Mouse (Mus musculus) MEL-GATA-1-ER (cell line): ENCODE data around the gene Exoc3l2.

Experiments
- DNase-seq: peaks from one replicate; pipeline ENCODE4 v3.0.0-alpha.2; 2012; ENCODE audit warnings: low read depth; ENCODE audit errors: extremely low read depth

Gene Exoc3l2

DNA sequence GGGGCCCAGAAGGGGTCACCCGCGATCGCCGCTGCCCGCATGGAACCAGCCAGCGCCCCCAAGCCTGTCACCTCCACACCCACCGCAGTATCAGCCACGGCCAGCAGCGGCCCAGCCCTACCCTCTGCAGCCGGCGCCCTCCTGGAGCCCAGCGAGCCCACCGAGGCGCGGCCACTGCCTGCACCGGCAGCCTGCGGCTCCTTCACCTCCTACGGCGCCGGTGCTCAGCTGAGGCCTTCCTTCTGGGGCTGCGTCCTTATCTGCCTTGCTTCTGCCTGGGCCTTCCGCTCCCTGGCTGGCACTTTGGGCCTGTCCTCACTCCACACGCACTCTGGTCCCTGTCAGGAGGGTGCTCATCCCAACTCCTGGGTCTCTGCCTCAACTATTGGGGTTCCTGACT is 56.9 kb downstream of the Exoc3l2 start:
- no peak for DNase-seq

DNA sequence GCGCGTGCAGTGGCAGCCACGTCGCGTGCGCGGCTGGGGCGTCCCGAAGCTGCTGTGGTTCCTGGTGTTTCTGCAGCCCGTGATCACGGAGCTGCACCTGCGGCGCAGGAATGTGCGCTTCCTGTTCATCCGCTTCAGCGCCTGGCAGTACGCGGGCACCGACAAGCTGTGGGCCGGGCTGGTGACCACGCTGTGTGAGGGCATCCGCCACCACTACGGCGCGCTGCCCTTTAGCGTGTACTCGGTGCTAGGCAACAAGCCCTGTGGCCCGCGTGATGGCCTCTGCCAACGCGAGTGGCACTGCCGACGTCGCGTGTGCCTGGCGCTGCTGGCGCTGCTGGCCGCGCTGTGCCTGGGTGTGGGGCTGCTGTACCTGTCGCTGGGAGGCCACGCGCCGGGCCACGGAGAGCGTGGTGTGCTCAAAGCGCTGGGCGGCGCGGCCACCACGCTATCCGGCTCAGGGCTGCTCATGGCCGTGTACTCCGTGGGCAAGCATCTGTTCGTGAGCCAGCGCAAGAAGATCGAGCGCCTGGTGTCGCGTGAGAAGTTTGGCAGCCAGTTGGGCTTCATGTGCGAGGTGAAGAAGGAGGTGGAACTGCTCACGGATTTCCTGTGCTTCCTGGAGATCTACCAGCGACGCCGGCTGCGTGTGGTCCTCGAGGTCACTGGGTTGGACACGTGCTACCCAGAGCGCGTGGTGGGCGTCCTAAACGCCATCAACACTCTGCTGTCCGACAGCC is 60.1 kb downstream of the Exoc3l2 start:
- DNase-seq, result no peak

DNA sequence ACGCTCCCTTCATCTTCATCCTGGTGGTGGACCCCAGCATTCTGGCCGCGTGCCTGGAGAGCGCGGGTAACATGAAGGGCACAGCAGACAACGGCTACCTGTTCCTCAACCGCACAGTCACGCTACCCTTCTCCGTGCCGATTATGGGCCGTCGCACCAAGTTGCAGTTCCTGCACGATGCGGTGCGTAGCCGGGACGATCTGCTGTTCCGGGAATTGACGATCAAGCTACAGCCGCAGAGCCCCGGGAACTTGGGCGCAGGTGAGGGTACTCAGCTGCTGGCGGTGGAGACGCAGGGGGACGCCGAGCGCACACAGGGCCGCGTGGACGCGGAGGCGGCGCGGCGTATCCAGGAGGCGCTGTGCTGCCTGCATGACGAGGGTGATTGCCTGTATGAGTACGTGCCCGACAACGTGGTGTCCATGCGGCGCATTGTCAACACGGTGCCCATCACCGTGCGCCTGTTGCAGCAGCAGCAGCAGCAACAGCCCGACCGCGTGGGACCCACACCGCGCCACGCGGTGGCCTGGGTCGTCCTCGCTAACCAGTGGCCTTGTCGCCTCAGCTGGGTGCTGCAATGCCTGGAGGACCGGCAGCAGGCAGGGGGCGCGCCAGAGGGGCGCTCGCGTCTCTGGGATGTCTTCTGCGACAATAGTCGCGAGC is 60.8 kb downstream of the Exoc3l2 start:
- no peak for DNase-seq

DNA sequence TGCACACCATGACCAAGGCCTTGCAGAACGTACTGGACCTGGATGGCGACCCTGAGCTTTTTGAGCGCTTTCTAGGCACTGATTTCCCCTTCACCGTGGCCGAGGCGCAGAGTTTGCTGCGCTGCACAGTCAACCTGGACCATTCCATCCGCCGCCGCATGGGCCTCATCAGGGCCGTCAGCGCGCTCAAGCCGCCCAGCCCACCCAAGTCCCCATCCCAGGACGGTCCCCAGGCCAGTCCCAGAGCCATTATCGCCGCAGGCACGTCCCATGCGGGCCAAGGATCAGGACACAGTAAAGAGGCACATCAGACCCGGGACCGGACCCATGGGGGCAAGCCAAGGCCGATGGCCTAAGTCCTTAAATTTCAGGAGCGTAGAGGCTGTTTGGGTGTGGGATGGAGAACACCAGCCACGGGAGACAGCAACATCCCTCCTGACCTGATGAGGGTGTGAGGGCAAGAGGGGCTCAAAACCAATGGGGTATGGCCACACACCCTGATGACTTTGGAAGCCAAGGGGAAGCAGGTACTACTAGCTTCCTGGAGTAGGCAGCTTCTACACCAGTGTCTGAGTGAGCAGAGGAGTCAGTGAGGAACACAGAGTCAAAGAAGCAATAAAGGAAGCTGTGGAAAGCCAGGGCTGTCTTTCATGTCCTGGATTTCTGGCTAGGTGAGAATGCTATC is 61.4 kb downstream of the Exoc3l2 start:
- DNase-seq, result no peak

DNA sequence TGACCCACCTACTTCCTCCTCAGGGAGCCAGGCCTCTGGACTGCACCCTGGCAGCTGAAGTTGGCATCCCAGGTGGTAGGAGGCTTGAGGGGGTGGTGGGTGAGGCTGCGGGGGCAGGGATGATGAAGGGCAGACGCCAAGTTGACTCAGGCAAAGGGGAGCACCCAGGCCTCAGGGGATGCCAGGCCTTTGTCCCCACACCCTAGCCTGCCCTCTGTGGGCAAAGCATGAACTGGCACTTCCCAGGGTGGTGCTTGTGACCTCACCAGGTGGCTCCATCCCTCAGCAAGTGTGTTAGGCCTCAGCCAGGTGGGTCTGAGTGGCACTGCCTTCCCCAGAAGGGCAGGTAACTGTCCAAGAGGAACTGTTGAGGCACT is 62.0 kb downstream of the Exoc3l2 start:
- no peak for DNase-seq

DNA sequence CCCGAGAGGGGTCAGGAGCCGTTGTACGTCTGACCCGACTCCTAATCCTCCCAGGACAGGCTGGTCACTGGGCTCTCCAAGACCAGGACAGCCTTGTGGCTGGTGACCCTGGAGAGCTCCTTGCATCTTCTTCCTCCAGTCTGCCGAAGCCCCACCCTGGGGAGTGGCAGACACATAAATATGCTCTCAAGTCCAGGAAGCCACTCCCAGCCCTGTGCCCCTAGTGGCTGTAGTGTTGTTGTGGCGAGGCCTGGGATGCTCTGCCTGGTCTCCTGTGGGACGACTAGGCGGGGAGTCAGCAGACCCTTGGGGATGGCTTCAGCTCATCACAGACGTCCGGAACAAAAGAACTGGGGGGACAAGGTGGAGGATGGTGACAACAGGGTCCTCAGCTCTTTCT is 67.9 kb downstream of the Exoc3l2 start:
- no peak for DNase-seq

DNA sequence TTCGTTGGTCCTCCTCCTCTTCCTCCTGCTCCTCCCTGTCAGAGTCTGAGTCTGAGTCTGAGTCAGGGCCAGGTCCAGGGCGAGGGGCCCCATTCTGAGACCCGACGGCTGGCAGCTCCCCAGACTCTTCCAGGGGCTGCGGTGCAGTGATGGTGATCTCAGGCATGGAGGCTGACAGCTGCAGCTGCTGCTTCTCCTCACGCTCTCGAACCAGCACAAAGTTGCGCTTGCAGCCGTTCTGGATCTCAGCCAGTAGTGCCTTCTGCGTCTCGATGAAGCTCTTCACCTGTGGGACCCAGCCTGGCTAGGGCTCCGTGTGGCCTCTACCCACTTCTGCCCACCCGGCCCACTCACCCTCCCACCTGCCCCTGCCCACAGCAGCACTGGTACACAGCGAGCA is 69.1 kb downstream of the Exoc3l2 start:
- no peak for DNase-seq

DNA sequence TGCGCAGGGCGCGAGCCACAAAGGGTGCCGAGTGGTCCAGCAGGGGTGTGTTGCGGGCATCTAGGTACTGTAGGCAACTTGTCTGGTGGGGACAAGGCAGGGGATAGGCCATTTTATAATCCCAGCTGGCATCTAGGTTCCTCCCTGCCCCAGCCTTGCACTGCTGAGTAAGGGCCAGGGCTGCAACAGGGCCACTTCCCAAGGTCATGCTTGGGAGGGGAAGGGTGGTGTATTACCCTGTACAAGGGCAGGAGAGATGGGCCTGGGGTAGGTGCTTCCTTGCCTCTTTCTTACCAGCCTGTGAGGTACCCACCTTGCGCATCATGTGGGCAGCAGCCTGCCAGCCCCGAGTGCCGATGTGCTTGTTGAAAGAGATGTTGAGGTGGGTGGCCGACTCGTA is 71.5 kb downstream of the Exoc3l2 start:
- DNase-seq, result no peak

DNA sequence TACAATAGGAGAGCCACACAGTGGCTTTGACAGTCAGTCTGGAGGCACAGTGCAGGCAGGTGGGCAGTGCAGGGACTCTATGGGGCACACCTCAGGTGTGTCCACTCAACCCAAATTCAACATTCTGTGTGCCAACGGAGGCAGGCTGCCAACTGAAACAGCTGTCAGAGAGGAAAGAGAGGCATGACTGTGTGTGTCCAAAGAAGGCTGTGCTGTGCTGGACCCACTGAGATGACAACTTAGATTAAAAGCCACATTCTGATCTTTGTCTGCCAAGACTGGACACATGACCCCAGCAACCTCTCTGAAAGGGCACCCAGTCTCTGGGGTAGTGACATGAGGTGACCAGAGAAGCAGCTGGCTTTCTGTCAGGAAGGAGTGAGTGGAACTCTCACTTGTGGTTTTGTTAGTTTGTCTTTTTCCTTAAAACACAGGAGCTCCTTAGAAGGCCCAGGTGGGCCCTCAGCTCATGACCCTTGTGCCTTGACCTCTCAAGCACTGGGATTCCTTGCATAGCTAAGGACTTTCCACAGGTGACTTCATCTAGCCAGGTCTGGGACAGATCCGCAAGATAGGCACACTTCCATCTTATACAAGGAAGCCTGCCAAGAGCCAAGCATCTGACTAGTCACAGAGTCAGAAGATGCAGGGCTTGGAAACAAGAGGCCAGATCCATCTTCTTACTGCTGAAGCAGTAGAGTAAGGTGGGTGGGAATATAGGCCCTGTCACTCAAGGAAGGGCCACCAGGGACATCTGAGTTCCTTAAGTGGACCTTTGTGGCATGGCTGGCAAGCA is 77.8 kb downstream of the Exoc3l2 start:
- DNase-seq, result no peak

DNA sequence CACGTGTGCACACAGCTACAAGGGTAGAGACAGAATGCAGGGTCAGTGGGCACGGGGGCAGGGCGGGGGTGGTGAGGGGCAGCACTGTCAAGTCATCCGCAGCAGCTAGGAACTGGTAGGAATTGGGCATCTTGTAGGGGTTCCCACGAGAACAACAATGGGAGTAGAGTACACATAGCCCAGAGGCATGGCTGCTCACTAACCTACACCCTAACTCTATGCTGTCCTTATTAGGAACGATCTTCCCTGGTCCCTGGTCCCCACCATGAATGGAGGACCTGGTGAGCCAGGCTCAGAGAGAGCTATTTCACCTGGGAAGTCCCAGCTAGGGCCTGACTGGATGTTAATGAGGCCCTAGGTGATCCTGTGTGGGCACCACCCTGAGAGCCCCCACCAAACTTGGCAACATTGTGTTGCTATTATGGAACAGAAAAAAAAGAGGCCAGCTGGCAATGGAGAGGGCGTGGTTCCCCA is 78.6 kb downstream of the Exoc3l2 start:
- no peak for DNase-seq

DNA sequence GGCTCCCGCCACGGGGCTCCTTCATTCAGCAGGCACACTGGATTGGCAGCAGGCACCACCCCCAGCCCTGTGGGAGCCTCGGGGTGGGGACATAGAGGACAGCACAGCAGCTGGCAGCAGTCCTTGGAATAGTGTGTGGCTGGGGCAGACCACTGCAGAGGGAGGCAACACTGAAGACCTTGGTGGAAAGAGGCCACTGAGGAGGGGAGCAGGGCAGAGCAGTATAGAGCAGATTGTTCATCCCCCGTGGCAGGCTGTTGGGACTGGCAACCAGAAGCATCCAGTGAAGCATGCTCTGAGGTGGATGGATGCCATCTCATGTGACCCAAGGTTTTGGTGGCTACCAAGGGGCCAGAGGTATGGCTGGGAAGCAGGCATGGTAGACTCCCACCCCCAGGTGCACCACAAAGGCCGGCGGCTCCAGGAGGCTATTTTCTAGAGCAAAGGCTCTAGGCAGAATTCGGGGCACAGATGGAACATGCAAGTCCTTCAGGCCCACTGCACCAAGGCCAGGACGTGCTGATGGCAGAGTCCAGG is 79.1 kb downstream of the Exoc3l2 start:
- no peak for DNase-seq

DNA sequence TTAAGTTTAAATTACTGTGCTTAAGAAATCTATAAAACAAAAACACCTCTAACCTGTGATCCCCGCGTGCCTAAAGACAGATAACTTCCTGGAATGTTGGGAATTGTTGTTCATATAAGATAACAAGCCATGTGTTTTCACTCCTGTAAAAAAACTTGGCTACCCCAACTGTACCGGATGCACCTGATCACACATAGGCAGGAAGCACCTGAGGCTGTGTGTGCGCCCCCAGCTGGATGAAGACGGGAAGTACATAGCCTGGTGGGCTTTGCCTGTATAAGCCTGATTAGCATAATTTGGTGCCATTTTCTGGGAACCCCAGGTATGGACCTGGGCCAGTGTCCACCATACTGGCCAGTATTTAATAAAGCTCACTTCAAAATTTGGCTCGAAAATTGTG is 80.5 kb downstream of the Exoc3l2 start:
- no peak for DNase-seq

DNA sequence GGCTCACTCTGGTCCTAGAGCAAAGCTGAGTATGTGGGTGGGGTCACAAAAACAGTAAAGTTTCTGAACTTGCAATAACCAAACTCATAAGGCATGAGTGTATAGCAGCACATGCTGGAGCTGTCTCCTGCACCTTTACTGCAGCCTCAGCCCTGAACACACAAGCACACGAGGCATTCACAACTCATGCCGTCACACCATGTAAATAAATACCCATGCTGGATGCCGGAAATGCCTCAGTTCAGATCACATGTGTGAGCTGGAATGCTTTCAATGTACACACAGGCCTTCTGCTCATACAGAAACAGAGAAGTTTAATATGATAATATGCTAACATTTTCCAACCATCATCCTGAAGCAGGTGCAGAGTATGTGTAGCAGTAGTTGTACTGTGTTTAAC is 82.9 kb downstream of the Exoc3l2 start:
- DNase-seq, result no peak
